Mouse (Mus musculus): ENCODE data around the gene Gprin2.

DNA sequence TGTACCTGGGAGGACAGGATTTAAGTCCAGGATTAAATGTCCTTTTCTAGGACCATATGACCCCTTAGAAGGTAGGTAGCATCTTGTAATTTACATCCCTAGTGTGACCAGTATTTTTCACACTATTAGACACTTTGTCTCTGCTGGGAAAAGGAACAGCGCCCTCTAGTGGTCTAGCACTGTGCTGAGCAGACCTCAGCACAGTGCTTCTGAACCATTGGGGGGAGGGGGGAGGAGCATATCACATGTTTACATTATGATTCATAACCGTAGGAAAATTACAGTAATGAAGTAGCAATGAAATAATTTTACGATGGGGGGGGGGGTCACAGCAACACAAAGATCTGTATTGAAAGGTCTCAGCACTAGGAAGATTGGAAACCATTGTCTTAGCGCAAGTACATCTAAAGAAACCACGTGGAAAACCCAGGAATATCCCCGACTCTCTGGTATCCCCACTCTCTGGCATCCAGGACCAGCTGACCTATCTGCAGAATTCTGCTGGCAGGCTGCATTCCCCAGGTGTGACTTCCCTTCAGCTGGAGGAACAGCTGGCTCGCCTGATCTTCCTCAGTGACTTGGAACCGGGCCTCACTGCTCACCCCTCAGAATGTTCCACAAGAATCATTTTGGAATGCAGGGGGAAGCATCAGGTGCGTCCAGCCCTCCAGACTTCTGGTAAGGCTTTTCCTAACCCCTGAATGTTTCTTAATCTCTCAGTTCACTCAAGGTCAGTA is 46.7 kb downstream of the Gprin2 start:
- peak; percentile 90 for TF ChIP-seq CTCF (IDR thresholded peaks at IDR 0.05; ENCODE audit: low read depth)
- TF ChIP-seq EP300 (optimal IDR thresholded peaks at IDR 0.05), result no peak
